Mouse (Mus musculus): ENCODE results near the gene Trio. TPM values are rescaled to one million over a fixed set of nuclear protein-coding genes. Genes with fewer than 3 reads are reported as not detected.
"Not testable (repeated sequence)": the region's sequence is repeated elsewhere in the genome, so short reads cannot be mapped to it uniquely, and the experiment has no call there.

The Trio gene
- polyA plus RNA-seq, 1 experiment from 2014 or later, result 60.8 TPM

GRCm38 (mm10) chr15:27851312-27851711 is 174.3 kb downstream of the Trio start:
- WGBS, result 61% methylated on average over 6 of the region's 6 CpGs
- no peak overlapping the region for H3K4me3 ChIP-seq (ENCODE audit: low read depth, low read length)
- H3K36me3 ChIP-seq (ENCODE audit: control insufficient read depth, insufficient read depth, low read length), result peaks cover 92% of the 10 kb centered on the region
- no peak overlapping the region for H3K4me2 ChIP-seq (ENCODE audit: low read depth, low read length)
- H3K9ac ChIP-seq (ENCODE audit: low read depth, low read length), result no peak overlapping the region
- no peaks in the 10 kb centered on the region for H3K4me1 ChIP-seq (ENCODE audit: control insufficient read depth, insufficient read depth, low read length)
- ATAC-seq (ENCODE audit: low read depth), result no peak
- H3K27me3 ChIP-seq (replicated peaks; ENCODE audit: control insufficient read depth, insufficient read depth, low read length), result no peaks in the 10 kb centered on the region
- no peak overlapping the region for H3K27ac ChIP-seq (replicated peaks; ENCODE audit: low read depth, low read length)
- H3K9me3 ChIP-seq (ENCODE audit: control insufficient read depth, low read length), result no peaks in the 10 kb centered on the region
- DNase-seq (ENCODE audit: low spot score), result peak; percentile 86

DNA sequence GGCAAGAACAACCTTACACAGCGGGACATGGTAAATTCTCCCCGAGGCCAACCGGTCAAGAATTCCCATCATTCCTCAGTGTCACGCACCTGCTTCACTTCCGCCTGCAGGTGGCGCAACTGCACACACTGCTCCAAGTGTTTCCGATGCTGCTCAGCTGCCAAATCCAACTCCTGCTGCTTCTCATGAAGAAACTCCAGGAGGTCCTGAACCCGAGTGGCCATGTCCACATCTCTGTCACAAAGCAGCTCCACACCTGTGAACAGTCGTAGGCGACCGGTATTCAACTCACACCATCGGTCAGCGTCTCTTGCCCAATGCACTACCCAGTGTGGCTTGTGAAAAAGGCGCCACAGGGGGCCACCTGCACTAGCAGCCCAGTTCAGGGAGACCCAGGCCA is 174.7 kb downstream of the Trio start:
- H3K27ac ChIP-seq (replicated peaks; ENCODE audit: low read depth, low read length), result no peak overlapping the region

GRCm38 (mm10) chr15:27849910-27850309 is 175.7 kb downstream of the Trio start:
- Histone ChIP-seq H3K27ac (replicated peaks; ENCODE audit: low read depth, low read length) (no peak overlapping the region), H3K9ac (ENCODE audit: low read depth, low read length) (no peak overlapping the region), H3K9me3 (ENCODE audit: control insufficient read depth, low read length) (no peaks in the 10 kb centered on the region), H3K4me3 (ENCODE audit: low read depth, low read length) (no peak overlapping the region), H3K36me3 (ENCODE audit: control insufficient read depth, insufficient read depth, low read length) (peaks cover 93% of the 10 kb centered on the region), H3K27me3 (replicated peaks; ENCODE audit: control insufficient read depth, insufficient read depth, low read length) (no peaks in the 10 kb centered on the region), H3K4me1 (ENCODE audit: control insufficient read depth, insufficient read depth, low read length) (no peaks in the 10 kb centered on the region), H3K4me2 (ENCODE audit: low read depth, low read length) (no peak overlapping the region)
- ATAC-seq (ENCODE audit: low read depth), result no peak
- DNase-seq (ENCODE audit: low spot score), result no peak
- 87% methylated on average over 4 of the region's 4 CpGs for WGBS

More for the DNA sequence above, 174.7 kb downstream of the Trio start:
- H3K4me2 ChIP-seq (ENCODE audit: low read depth, low read length), result no peak overlapping the region
- H3K36me3 ChIP-seq (ENCODE audit: control insufficient read depth, insufficient read depth, low read length), result peaks cover 92% of the 10 kb centered on the region
- ATAC-seq (ENCODE audit: low read depth), result no peak
- no peaks in the 10 kb centered on the region for H3K9me3 ChIP-seq (ENCODE audit: control insufficient read depth, low read length)
- no peak overlapping the region for H3K4me3 ChIP-seq (ENCODE audit: low read depth, low read length)
- H3K4me1 ChIP-seq (ENCODE audit: control insufficient read depth, insufficient read depth, low read length), result no peaks in the 10 kb centered on the region
- no peak overlapping the region for H3K9ac ChIP-seq (ENCODE audit: low read depth, low read length)
- peak; percentile 40 for DNase-seq (ENCODE audit: low spot score)
- WGBS, result 78% methylated on average over 14 of the region's 14 CpGs
- no peaks in the 10 kb centered on the region for H3K27me3 ChIP-seq (replicated peaks; ENCODE audit: control insufficient read depth, insufficient read depth, low read length)

DNA sequence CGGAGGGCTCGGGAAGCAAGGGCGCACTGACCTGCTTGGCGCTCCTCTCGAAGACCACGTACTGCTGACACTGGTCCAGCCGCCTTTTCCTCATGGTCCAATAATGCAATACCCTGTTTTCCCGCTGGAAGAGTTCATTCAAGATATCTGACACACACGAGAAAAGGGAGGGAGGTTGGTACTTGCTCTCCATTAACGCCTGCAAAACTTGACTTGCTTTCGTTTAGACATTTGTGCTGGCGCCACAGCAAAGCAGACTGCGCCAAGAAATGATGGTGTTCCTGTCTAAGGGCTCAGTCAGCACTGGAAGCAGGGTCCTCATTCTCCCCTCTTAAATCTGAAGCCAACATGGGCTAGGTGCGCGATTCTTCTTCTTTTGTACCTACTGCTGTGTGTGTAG is 184.0 kb downstream of the Trio start:
- 93% methylated on average over 15 of the region's 15 CpGs for WGBS
- H3K4me1 ChIP-seq (ENCODE audit: control insufficient read depth, insufficient read depth, low read length), result no peaks in the 10 kb centered on the region
- DNase-seq (ENCODE audit: low spot score) (no peak), ATAC-seq (ENCODE audit: low read depth) (no peak)
- H3K4me2 ChIP-seq (ENCODE audit: low read depth, low read length), result no peak overlapping the region
- no peaks in the 10 kb centered on the region for H3K27me3 ChIP-seq (replicated peaks; ENCODE audit: control insufficient read depth, insufficient read depth, low read length)
- no peak overlapping the region for H3K9ac ChIP-seq (ENCODE audit: low read depth, low read length)
- no peaks in the 10 kb centered on the region for H3K9me3 ChIP-seq (ENCODE audit: control insufficient read depth, low read length)
- H3K27ac ChIP-seq (replicated peaks; ENCODE audit: low read depth, low read length), result no peak overlapping the region
- H3K36me3 ChIP-seq (ENCODE audit: control insufficient read depth, insufficient read depth, low read length), result peaks cover 95% of the 10 kb centered on the region
- H3K4me3 ChIP-seq (ENCODE audit: low read depth, low read length), result no peak overlapping the region

GRCm38 (mm10) chr15:27840579-27840978 is 185.1 kb downstream of the Trio start:
- no peak overlapping the region for H3K27ac ChIP-seq (replicated peaks; ENCODE audit: low read depth, low read length)
- DNase-seq (ENCODE audit: low spot score) (no peak), ATAC-seq (ENCODE audit: low read depth) (no peak)
- no peaks in the 10 kb centered on the region for H3K9me3 ChIP-seq (ENCODE audit: control insufficient read depth, low read length)
- H3K4me2 ChIP-seq (ENCODE audit: low read depth, low read length), result no peak overlapping the region
- H3K27me3 ChIP-seq (replicated peaks; ENCODE audit: control insufficient read depth, insufficient read depth, low read length), result no peaks in the 10 kb centered on the region
- peaks cover 94% of the 10 kb centered on the region for H3K36me3 ChIP-seq (ENCODE audit: control insufficient read depth, insufficient read depth, low read length)
- H3K9ac ChIP-seq (ENCODE audit: low read depth, low read length), result no peak overlapping the region
- H3K4me3 ChIP-seq (ENCODE audit: low read depth, low read length), result no peak overlapping the region
- no peaks in the 10 kb centered on the region for H3K4me1 ChIP-seq (ENCODE audit: control insufficient read depth, insufficient read depth, low read length)
- 80% methylated on average over 8 of the region's 8 CpGs for WGBS

GRCm38 (mm10) chr15:27840125-27840524 is 185.5 kb downstream of the Trio start:
- H3K9me3 ChIP-seq (ENCODE audit: control insufficient read depth, low read length), result no peaks in the 10 kb centered on the region
- DNase-seq (ENCODE audit: low spot score) (no peak), ATAC-seq (ENCODE audit: low read depth) (no peak)
- no peak overlapping the region for H3K4me2 ChIP-seq (ENCODE audit: low read depth, low read length)
- no peaks in the 10 kb centered on the region for H3K4me1 ChIP-seq (ENCODE audit: control insufficient read depth, insufficient read depth, low read length)
- H3K27ac ChIP-seq (replicated peaks; ENCODE audit: low read depth, low read length), result no peak overlapping the region
- H3K4me3 ChIP-seq (ENCODE audit: low read depth, low read length), result no peak overlapping the region
- 66% methylated on average over 6 of the region's 6 CpGs for WGBS
- H3K36me3 ChIP-seq (ENCODE audit: control insufficient read depth, insufficient read depth, low read length), result peaks cover 94% of the 10 kb centered on the region
- H3K27me3 ChIP-seq (replicated peaks; ENCODE audit: control insufficient read depth, insufficient read depth, low read length), result no peaks in the 10 kb centered on the region
- no peak overlapping the region for H3K9ac ChIP-seq (ENCODE audit: low read depth, low read length)

GRCm38 (mm10) chr15:27831646-27832045 is 194.0 kb downstream of the Trio start:
- H3K27me3 ChIP-seq (replicated peaks; ENCODE audit: control insufficient read depth, insufficient read depth, low read length), result no peaks in the 10 kb centered on the region
- no peak overlapping the region for H3K4me3 ChIP-seq (ENCODE audit: low read depth, low read length)
- ATAC-seq (ENCODE audit: low read depth) (no peak), DNase-seq (ENCODE audit: low spot score) (no peak)
- H3K9me3 ChIP-seq (ENCODE audit: control insufficient read depth, low read length), result no peaks in the 10 kb centered on the region
- WGBS, result 89% methylated on average over 6 of the region's 6 CpGs
- no peak overlapping the region for H3K27ac ChIP-seq (replicated peaks; ENCODE audit: low read depth, low read length)
- H3K9ac ChIP-seq (ENCODE audit: low read depth, low read length), result no peak overlapping the region
- no peak overlapping the region for H3K4me2 ChIP-seq (ENCODE audit: low read depth, low read length)
- no peaks in the 10 kb centered on the region for H3K4me1 ChIP-seq (ENCODE audit: control insufficient read depth, insufficient read depth, low read length)
- H3K36me3 ChIP-seq (ENCODE audit: control insufficient read depth, insufficient read depth, low read length), result peaks cover 81% of the 10 kb centered on the region

- WGBS, result 63% methylated on average over 3 of the region's 3 CpGs
- H3K4me3 ChIP-seq (ENCODE audit: low read depth, low read length); H3K4me1 ChIP-seq (ENCODE audit: control insufficient read depth, insufficient read depth, low read length); H3K9ac ChIP-seq (ENCODE audit: low read depth, low read length); H3K9me3 ChIP-seq (ENCODE audit: control insufficient read depth, low read length); H3K27ac ChIP-seq (replicated peaks; ENCODE audit: low read depth, low read length); DNase-seq (ENCODE audit: low spot score); H3K4me2 ChIP-seq (ENCODE audit: low read depth, low read length); H3K27me3 ChIP-seq (replicated peaks; ENCODE audit: control insufficient read depth, insufficient read depth, low read length); ATAC-seq (ENCODE audit: low read depth): not testable (repeated sequence)
- H3K36me3 ChIP-seq (ENCODE audit: control insufficient read depth, insufficient read depth, low read length), result peaks cover 94% of the 10 kb centered on the region
These were observed 197.8 kb downstream of the Trio start for GRCm38 (mm10) chr15:27827871-27828270.

- Histone ChIP-seq H3K27me3 (replicated peaks; ENCODE audit: control insufficient read depth, insufficient read depth, low read length) (no peaks in the 10 kb centered on the region), H3K4me2 (ENCODE audit: low read depth, low read length) (no peak overlapping the region), H3K9ac (ENCODE audit: low read depth, low read length) (no peak overlapping the region), H3K9me3 (ENCODE audit: control insufficient read depth, low read length) (no peaks in the 10 kb centered on the region), H3K4me1 (ENCODE audit: control insufficient read depth, insufficient read depth, low read length) (no peaks in the 10 kb centered on the region), H3K36me3 (ENCODE audit: control insufficient read depth, insufficient read depth, low read length) (peaks cover 90% of the 10 kb centered on the region), H3K27ac (replicated peaks; ENCODE audit: low read depth, low read length) (no peak overlapping the region), H3K4me3 (ENCODE audit: low read depth, low read length) (no peak overlapping the region)
- DNase-seq (ENCODE audit: low spot score), result no peak
- 95% methylated on average over 4 of the region's 4 CpGs for WGBS
- ATAC-seq (ENCODE audit: low read depth), result no peak
These were observed 198.8 kb downstream of the Trio start for GRCm38 (mm10) chr15:27826886-27827285.

Data from embryonic facial prominence, embryonic 14.5 days (tissue).